Mouse (Mus musculus) ovary, postnatal 36 days (tissue): ENCODE measurements at regions not wholly inside any gene's neighbourhood (a gene's known extent, or its start where the extent isn't known, plus 50 kb on each side); places are given as distances from the start of the nearest gene placed in this dataset.
A peak's percentile ranks its signal among the peaks of the same experiment; 100 is the strongest.

Experiments used
- DNase-seq: peaks from one replicate; pipeline ENCODE4 v3.0.0; 2022; ENCODE audit warnings: low spot score, mixed read lengths

DNA sequence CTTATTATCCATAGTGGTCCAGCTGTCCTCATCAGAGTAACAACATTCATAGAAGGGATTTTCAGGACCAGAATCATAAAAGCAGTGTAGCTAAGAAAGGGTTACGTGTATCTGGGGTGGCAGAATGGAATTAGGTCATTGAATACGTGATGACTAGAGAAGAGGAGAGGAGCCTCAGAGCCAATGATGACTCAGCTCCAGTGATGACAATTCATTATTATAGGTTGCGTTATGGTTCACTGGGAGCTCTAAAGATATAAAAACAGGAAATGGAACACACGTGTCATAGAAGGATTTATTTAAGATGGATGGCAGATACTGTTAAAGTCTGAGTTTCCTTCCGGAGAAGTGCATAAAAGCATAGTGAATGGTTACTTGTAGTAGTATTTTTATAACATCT lies 291.6 kb downstream of the Isl1 start:
- no peak for DNase-seq

- DNase-seq: no peak
Measured at GRCm38 (mm10) chr13:116003733-116004132, 305.8 kb downstream of the Isl1 start.

- DNase-seq: peak; percentile 50
Measured at GRCm38 (mm10) chr13:116002391-116002899, 307.0 kb downstream of the Isl1 start.

- no peak for DNase-seq
Measured at GRCm38 (mm10) chr13:115990591-115990990, 318.9 kb downstream of the Isl1 start.

- no peak for DNase-seq
Measured at GRCm38 (mm10) chr13:115989091-115989490, 320.4 kb downstream of the Isl1 start.

DNA sequence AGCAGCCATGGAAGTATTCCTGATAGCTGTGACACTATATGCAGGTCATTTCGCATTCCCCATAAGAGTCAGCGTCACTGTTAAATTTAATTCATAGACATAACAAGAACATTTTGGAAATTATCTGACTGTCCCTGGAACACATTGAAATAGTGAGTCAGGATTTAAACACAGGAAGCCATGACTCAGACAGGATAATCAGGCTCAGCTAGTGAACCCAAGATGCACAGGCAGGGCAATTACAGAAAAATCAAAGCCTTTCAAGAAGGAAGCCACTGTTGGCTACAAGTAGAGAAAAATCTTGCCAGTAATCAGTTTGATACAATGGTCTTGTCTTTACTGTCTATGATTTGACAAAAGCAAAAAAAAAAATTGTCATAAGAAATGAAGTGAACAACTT lies 323.2 kb downstream of the Isl1 start:
- no peak for DNase-seq

- no peak for DNase-seq
Measured at GRCm38 (mm10) chr13:115985715-115986114, 323.8 kb downstream of the Isl1 start.

GRCm38 (mm10) chr13:115977890-115978203 lies 331.6 kb downstream of the Isl1 start:
- no peak for DNase-seq

DNA sequence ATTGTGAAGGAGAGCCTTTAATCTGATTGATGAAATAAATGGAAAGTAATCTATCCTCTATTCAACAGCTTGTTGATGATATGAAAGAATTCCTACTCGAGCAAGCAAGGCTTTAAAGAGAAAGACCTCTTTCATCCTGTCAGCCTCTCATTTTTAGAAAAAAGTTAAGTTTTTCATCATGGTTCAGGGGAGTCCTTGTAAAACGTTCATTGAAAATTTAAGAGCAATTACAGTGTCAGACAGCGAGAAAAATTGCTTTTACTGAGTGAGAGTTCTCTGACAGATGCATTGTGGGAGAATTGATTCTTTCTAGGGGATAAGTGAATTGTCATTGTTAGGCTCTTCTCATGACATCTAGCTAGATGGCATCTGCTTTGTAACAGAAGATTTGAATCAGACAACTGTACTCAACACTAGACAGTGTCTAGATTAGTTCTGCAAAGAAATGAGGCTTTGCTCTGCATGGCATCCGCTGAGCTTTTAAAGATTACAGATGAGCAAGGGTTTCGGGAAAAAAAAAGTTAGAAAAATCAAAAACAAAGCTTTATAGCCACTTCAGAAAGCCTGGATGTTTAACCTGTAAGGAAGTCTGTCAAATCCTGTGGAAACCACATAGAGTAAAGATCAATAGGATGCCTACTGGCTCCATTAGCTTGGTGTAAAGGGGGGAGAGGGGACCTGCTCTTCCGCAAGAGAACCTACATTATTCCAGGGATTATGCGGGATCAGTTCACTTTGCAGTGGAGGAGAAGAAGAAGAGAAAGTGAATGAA lies 332.2 kb downstream of the Isl1 start:
- no peak for DNase-seq
